Mouse (Mus musculus) heart, adult 2 months (tissue): ENCODE measurements at regions not wholly inside any gene's neighbourhood (a gene's known extent, or its start where the extent isn't known, plus 50 kb on each side); places are given as distances from the start of the nearest gene placed in this dataset.

Source experiments
- CTCF ChIP-seq: fragments of 200-600 bp; IDR thresholded peaks from 2 replicates; pipeline ENCODE4 v1.8.1; 2022; ENCODE audit warnings: antibody characterized with exemption, mild to moderate bottlenecking, moderate library complexity
- EP300 ChIP-seq: fragments of 200-500 bp; IDR thresholded peaks from 2 replicates; pipeline ENCODE4 v1.6.1; 2011; ENCODE audit warnings: low read depth, low read length, control low read depth; ENCODE audit not compliant: insufficient read depth
- POLR2A ChIP-seq: fragments of 200-500 bp; IDR thresholded peaks from 2 replicates; pipeline ENCODE4 v1.6.1; 2011; ENCODE audit warnings: mild to moderate bottlenecking, low read depth, low read length, control low read depth; ENCODE audit not compliant: insufficient read depth

DNA sequence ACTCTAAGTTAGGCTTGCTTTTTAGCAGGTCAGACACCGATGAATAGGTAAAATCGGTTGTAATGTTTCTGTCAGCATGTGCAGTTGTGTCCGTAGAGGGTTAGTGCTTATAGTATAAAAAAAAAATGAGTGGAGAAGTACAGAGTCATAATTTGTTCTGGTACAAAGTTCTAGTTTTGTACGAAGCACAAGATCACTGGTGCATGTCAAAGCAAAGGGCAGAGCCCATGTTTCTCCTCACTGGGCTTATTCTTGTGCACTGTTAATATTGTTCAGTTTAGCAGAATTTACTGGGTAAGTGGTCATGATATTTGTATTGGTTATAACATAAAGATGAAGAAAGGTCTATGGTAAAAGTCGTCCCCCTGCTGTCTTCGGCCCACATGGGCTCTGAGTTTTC, 330.4 kb upstream of the Fam241a start:
- TF ChIP-seq CTCF: no peak
- no peak for TF ChIP-seq EP300
- no peak for TF ChIP-seq POLR2A
